ENCODE assay signal across 9 mouse cellular contexts in the genomic region with DNA sequence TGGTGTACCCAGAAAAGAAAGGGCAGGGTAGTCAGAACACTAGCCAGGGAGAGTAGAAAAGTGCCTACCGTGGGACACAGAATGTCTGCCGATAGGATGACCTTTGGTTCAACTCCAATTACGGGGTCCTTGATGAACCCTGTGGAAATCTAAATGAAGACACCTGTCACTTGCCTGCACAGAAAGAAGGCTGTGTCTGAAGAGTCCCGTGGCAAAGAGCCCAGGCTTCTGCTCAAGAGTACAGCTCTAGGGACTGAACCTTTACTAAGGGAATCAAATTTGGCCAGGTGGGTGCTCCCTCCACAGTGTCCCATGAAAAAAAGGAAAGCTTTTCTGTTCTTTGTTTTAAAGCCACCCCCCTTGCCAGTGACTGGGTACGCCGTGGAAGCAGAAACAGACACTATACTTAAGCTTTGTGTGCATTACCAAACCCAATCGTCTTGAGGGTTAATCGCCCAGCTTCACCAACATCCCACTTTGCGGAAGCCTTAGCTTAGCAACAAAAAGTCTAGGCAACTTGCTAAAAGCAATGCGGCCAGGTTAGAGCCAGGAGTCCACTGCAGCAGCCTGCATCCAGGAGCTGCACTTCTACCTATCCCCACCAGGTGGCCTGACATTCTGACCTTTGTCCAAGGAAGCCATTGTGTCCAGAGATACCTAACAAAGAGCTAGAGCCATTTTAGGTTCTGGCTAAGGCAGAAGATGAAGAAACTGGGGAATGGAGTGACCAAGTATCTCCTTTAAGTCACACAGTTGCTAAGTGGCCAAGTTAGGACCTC.
DNase-seq lines count a peak whose midpoint lies in the region; ATAC-seq and TF ChIP-seq lines count a peak whose summit lies in the region.
"Had no signal": no experiment of that assay in that cellular context is flagged by ENCODE, and none has a peak within 500 bp of the region (broad histone marks: within the 10 kb centered on the region; RNA-seq: fewer than 3 reads in every experiment).

No protein-coding gene starts in this region.

- no peaks in the 10 kb centered on the region for H3K36me3 ChIP-seq in liver, embryonic 14.5 days (replicated peaks; ENCODE audit: control insufficient read depth, insufficient read depth, low read depth)
- no peaks in the 10 kb centered on the region for H3K36me3 ChIP-seq in liver, embryonic 11.5 days (ENCODE audit: control insufficient read depth, insufficient read depth, low read length)

- H3K27me3 ChIP-seq in liver, embryonic 14.5 days (ENCODE audit: control insufficient read depth, insufficient read depth, low read length), result no peaks in the 10 kb centered on the region
- no peaks in the 10 kb centered on the region for H3K27me3 ChIP-seq in liver, embryonic 11.5 days (replicated peaks; ENCODE audit: control insufficient read depth, insufficient read depth, low read length)

- no peak overlapping the region for H3K9ac ChIP-seq in liver, embryonic 14.5 days (replicated peaks)
- no peak overlapping the region for H3K9ac ChIP-seq in liver, embryonic 11.5 days (ENCODE audit: low read depth, low read length)

- 51% methylated on average over 10 of the region's 10 CpGs for WGBS in liver, embryonic 14.5 days (ENCODE audit: insufficient replicate concordance)
- 70% methylated on average over 10 of the region's 10 CpGs for WGBS in liver, embryonic 11.5 days

- peak; percentile 74 for TF ChIP-seq CTCF in liver, embryonic 14.5 days (IDR thresholded peaks at IDR 0.05; ENCODE audit: low read depth)

- TF ChIP-seq EP300 in liver, embryonic 14.5 days (IDR thresholded peaks at IDR 0.05; ENCODE audit: low read depth), result no peak

- H3K4me1 ChIP-seq in liver, embryonic 14.5 days (replicated peaks; ENCODE audit: control insufficient read depth in 2 of 2, insufficient read depth in 2 of 2, low read length in 1 of 2), result no peaks in the 10 kb centered on the region
- no peaks in the 10 kb centered on the region for H3K4me1 ChIP-seq in liver, embryonic 11.5 days (replicated peaks; ENCODE audit: control insufficient read depth, insufficient read depth, low read length)

- H3K4me3 ChIP-seq in liver, embryonic 14.5 days (ENCODE audit: insufficient read depth in 1 of 2, low read depth in 2 of 2, low read length in 2 of 2), result no peak overlapping the region
- H3K4me3 ChIP-seq in liver, embryonic 11.5 days (ENCODE audit: low read depth, low read length), result no peak overlapping the region
- H3K4me3 ChIP-seq: erythroblast, embryonic 14.5 days had no signal

- H3K9me3 ChIP-seq in liver, embryonic 14.5 days (ENCODE audit: control insufficient read depth, low read length), result no peaks in the 10 kb centered on the region
- no peaks in the 10 kb centered on the region for H3K9me3 ChIP-seq in liver, embryonic 11.5 days (ENCODE audit: control insufficient read depth, low read length)

- ATAC-seq in CD4-positive, CD25-positive, alpha-beta regulatory T cell, adult 4 months, result no peak
- ATAC-seq in liver, embryonic 14.5 days (ENCODE audit: insufficient read depth), result no peak
- no peak for ATAC-seq in liver, embryonic 11.5 days (replicated peaks; ENCODE audit: low FRiP score)

- DNase-seq in CD4-positive, CD25-positive, alpha-beta regulatory T cell, adult 2 months (ENCODE audit: low read depth, low spot score), result peak; percentile 33
- no peak for DNase-seq in liver, embryonic 14.5 days (ENCODE audit: low read depth in 3 of 3, low spot score in 3 of 3)
- DNase-seq in liver, embryonic 11.5 days (ENCODE audit: low spot score), result no peak
- peak; percentile 55 to 61 for DNase-seq in cerebellum, postnatal 25 days
- peak; percentile 33 for DNase-seq in mesoderm, embryonic 11.5 days (ENCODE audit: low read depth, low spot score)
- DNase-seq in layer of hippocampus, adult 8-10 months (ENCODE audit: low spot score in 2 of 2), result no peak
- DNase-seq in left cerebral cortex, adult 8-10 months (ENCODE audit: low spot score in 2 of 2), result no peak

- H3K4me2 ChIP-seq in liver, embryonic 14.5 days (ENCODE audit: low read depth), result no peak overlapping the region
- no peak overlapping the region for H3K4me2 ChIP-seq in liver, embryonic 11.5 days

- H3K27ac ChIP-seq in liver, embryonic 14.5 days, result no peak overlapping the region
- no peak overlapping the region for H3K27ac ChIP-seq in liver, embryonic 11.5 days (ENCODE audit: low read depth, low read length)

Comparison
In these comparisons a context has a peak if more than half of its experiments do, and no peak if none do; other contexts are left out.
1. DNase-seq: peak in CD4-positive, CD25-positive, alpha-beta regulatory T cell, adult 2 months (single experiment), cerebellum, postnatal 25 days (2 of 2) and mesoderm, embryonic 11.5 days (single experiment); none in liver, embryonic 14.5 days (0 of 3), liver, embryonic 11.5 days (single experiment), layer of hippocampus, adult 8-10 months (0 of 2) and left cerebral cortex, adult 8-10 months (0 of 2).